In genomic region chr5:66572086-66572855, GRCm38 (mm10) we compare ENCODE assay signal across 14 mouse cellular contexts. TPM values are rescaled to one million over a fixed set of nuclear protein-coding genes. Genes with fewer than 3 reads are reported as not detected.
DNase-seq lines count a peak whose midpoint lies in the region; ATAC-seq and TF ChIP-seq lines count a peak whose summit lies in the region.
"Had no signal": no experiment of that assay in that cellular context is flagged by ENCODE, and none has a peak within 500 bp of the region (broad histone marks: within the 10 kb centered on the region; RNA-seq: fewer than 3 reads in every experiment).

No protein-coding gene starts in this region.

- peak; percentile 56; the same call in 1 of the 2 replicates for ATAC-seq in lung, embryonic 16.5 days (ENCODE audit: low read depth)
- ATAC-seq in intestine, postnatal 0 days: no peak

- WGBS in lung, embryonic 16.5 days: 62% methylated on average over 13 of the region's 13 CpGs
- 77% methylated on average over 13 of the region's 13 CpGs for WGBS in intestine, postnatal 0 days

- no peaks in the 10 kb centered on the region for H3K9me3 ChIP-seq in lung, embryonic 16.5 days (ENCODE audit: control insufficient read depth, low read length)
- no peaks in the 10 kb centered on the region for H3K9me3 ChIP-seq in intestine, postnatal 0 days (ENCODE audit: control insufficient read depth)
- H3K9me3 ChIP-seq: heart, embryonic 10.5 days had no signal

- H3K4me3 ChIP-seq in lung, embryonic 16.5 days (ENCODE audit: low read length): no peak overlapping the region
- H3K4me3 ChIP-seq in intestine, postnatal 0 days (ENCODE audit: low read depth, low read length): no peak overlapping the region
- H3K4me3 ChIP-seq: heart, embryonic 10.5 days had no signal

- no peak overlapping the region for H3K4me2 ChIP-seq in lung, embryonic 16.5 days (ENCODE audit: low read depth, low read length)
- H3K4me2 ChIP-seq in intestine, postnatal 0 days (replicated peaks; ENCODE audit: low read depth): no peak overlapping the region

- no peaks in the 10 kb centered on the region for H3K27me3 ChIP-seq in lung, embryonic 16.5 days (ENCODE audit: control insufficient read depth, insufficient read depth, low read depth, low read length)
- no peaks in the 10 kb centered on the region for H3K27me3 ChIP-seq in intestine, postnatal 0 days (replicated peaks; ENCODE audit: control insufficient read depth, insufficient read depth, low read length)

- H3K4me1 ChIP-seq in lung, embryonic 16.5 days (replicated peaks; ENCODE audit: control insufficient read depth, insufficient read depth, low read length): peaks cover 37% of the 10 kb centered on the region
- H3K4me1 ChIP-seq in intestine, postnatal 0 days (replicated peaks; ENCODE audit: control insufficient read depth, insufficient read depth, low read length): no peaks in the 10 kb centered on the region

- no peak for TF ChIP-seq CTCF in intestine, postnatal 0 days (IDR thresholded peaks at IDR 0.05; ENCODE audit: low read depth)

- peak; percentile 37 for DNase-seq in gastrocnemius, postnatal 25 days
- DNase-seq in gastrocnemius, adult 8-10 months (ENCODE audit: low spot score in 2 of 2): no peak
- peak; percentile 27 for DNase-seq in NIH3T3 (ENCODE audit: low read depth)
- peak; percentile 56 for DNase-seq in adrenal gland, postnatal 14 days
- DNase-seq in right cerebral cortex, postnatal 25 days: no peak
- DNase-seq in layer of hippocampus, adult 18-20 months (ENCODE audit: low spot score in 2 of 2): no peak
- DNase-seq: cerebellum, adult 18-20 months; kidney, postnatal 14 days; midbrain, embryonic 14.5 days; right cerebral cortex, postnatal 14 days; thymus, postnatal 4 days had no signal

- no peaks in the 10 kb centered on the region for H3K36me3 ChIP-seq in lung, embryonic 16.5 days (ENCODE audit: control insufficient read depth, insufficient read depth, low read length)
- no peaks in the 10 kb centered on the region for H3K36me3 ChIP-seq in intestine, postnatal 0 days (ENCODE audit: control insufficient read depth, insufficient read depth)
- H3K36me3 ChIP-seq: heart, embryonic 10.5 days had no signal

- no peak overlapping the region for H3K9ac ChIP-seq in lung, embryonic 16.5 days (ENCODE audit: low read length)
- no peak overlapping the region for H3K9ac ChIP-seq in intestine, postnatal 0 days (ENCODE audit: low read depth, low read length)

- H3K27ac ChIP-seq in lung, embryonic 16.5 days (ENCODE audit: low read length): no peak overlapping the region
- no peak overlapping the region for H3K27ac ChIP-seq in intestine, postnatal 0 days (ENCODE audit: low read depth, low read length)

RNA-seq across cellular contexts. Expression of gene Apbb2, which starts 46.3 kb away (rescaled TPM):
- total RNA-seq in gastrocnemius, postnatal 25 days (2021): 10 to 100 TPM; 32.8 to 39.8 TPM
- total RNA-seq in gastrocnemius, adult 8-10 months (2022): 10 to 100 TPM; 29.3 to 55.9 (median 38.8) TPM
- 54.6 and 59.9 TPM in 2 replicates for total RNA-seq in adrenal gland, postnatal 14 days (2021)
- 56.7 and 57.0 TPM in 2 replicates for polyA plus RNA-seq in lung, embryonic 16.5 days (2015; fragmentation: Nextera tagmentation; extraction: Ambion mirVana)
- 18.7 and 21.7 TPM in 2 replicates for polyA plus RNA-seq in intestine, postnatal 0 days (2015; fragmentation: Nextera tagmentation; extraction: Ambion mirVana)
- 10 to 100 TPM; 55.9 to 59.5 TPM for total RNA-seq in layer of hippocampus, adult 18-20 months (2021)

Comparison
In these comparisons a context has a peak if more than half of its experiments do, and no peak if none do; other contexts are left out.
1. DNase-seq: peak in gastrocnemius, postnatal 25 days (single experiment), NIH3T3 (single experiment) and adrenal gland, postnatal 14 days (single experiment); none in gastrocnemius, adult 8-10 months (0 of 2), right cerebral cortex, postnatal 25 days (single experiment) and layer of hippocampus, adult 18-20 months (0 of 2).